Mouse (Mus musculus) left cerebral cortex, postnatal 36 days (tissue): ENCODE measurements around the gene Scgb2b7. TPM values are rescaled to one million over a fixed set of nuclear protein-coding genes. Genes with fewer than 3 reads are reported as not detected.
"Not testable (repeated sequence)": the region's sequence is repeated elsewhere in the genome, so short reads cannot be mapped to it uniquely, and the experiment has no call there.

Experiments
- DNase-seq, 2 experiments: peaks; one replicate each; pipeline ENCODE4 v3.0.0; 2021 to 2022; ENCODE audit warnings: low spot score in 2 of 2, mixed read lengths in 1 of 2
- intact Hi-C: fragments of 180-260 bp; cut with DNase I; formaldehyde crosslinking; loops from one replicate; pipeline ENCODE4 v1.15.1; 2025
- total RNA-seq, 2 experiments: library from RNA; stranded (reverse); gene quantifications; 2 replicates each; pipeline ENCODE4 v1.2.3; 2021

The Scgb2b7 gene
- not detected for total RNA-seq

DNA sequence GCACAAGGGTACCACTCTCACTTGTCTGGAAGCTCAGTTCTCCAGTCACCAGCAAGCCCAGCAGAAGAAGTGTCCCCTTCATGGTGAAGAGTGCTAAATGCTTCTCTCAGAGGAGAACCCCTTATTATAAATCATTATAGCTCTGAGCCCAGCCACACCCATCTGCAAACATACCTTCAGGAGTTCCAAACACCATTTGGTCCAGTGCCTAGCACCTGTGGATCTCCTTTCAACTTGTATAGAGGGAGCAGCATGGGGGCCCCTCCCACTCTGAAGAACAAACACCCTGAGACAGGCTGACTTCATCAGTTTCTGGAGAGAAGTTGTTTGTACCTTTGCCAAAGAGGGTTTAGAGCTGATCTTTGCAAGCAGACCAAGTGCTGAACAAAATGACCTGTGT lies at the start of gene Scgb2b7:
TSS of gene Scgb2b7 (minus strand) at position 101 of the 400 bp plus-strand sequence.
- DNase-seq, intact Hi-C loops: not testable (repeated sequence)

DNA sequence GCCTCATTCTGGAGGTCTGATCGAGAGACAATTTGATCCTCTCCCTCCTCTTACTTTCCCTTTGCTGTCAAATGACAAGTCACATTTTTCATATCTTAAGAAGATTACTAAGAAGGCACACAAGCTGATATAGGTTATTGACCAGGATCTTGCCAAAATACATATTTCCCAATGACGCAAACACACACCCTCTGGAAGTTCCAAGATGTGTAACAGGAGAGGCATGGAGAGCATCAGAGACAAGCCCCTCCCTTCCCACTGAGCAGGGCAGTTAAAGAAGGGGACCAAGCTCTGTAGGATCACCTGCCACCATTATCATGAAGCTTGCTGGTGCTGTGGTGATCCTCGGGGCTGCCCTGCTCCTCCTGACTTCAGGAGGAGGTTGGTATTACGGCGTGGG lies 6.8 kb upstream of the Scgb2b7 start, which contains the start of gene Scgb1b7:
TSS of gene Scgb1b7 (plus strand) at position 301 of the 400 bp plus-strand sequence.
- DNase-seq, intact Hi-C loops: not testable (repeated sequence)

Other genes with a start within 250 kb of the Scgb2b7 start
- not detected for gene Scgb1b7, start 6.9 kb upstream of the Scgb2b7 start, total RNA-seq